Mouse (Mus musculus) liver, postnatal 0 days (tissue): ENCODE data around the gene Ino80.

Source experiments
- CTCF ChIP-seq: sonication (generic); IDR thresholded peaks from 2 replicates; pipeline ENCODE4 v1.5.1; 2016; ENCODE audit warnings: antibody characterized with exemption, low read depth
- EP300 ChIP-seq: IDR thresholded peaks from 2 replicates; pipeline ENCODE4 v1.6.1; 2016; ENCODE audit warnings: antibody characterized with exemption, low read depth, mild to moderate bottlenecking

GRCm38 (mm10) chr2:119355651-119356050, 121.8 kb downstream of the Ino80 start:
- TF ChIP-seq CTCF (peak; percentile 16; the same call in 1 of the 2 replicates), EP300 (no peak)
